Mouse (Mus musculus) limb, embryonic 14.5 days (tissue): Measurements from ENCODE around the gene Sprr3. TPM values are rescaled to one million over a fixed set of nuclear protein-coding genes. Genes with fewer than 3 reads are reported as not detected.

Experiments used
- ATAC-seq: fragments of 200-750 bp; cut with Nextera tagmentation; 2 replicates; pipeline ENCODE4 v1.8.0; 2017; ENCODE audit warnings: low read depth, moderate number of reproducible peaks, moderate TSS enrichment; ENCODE audit not compliant: low FRiP score
- DNase-seq: peaks from one replicate; pipeline ENCODE4 v3.0.0-alpha.2; 2015; ENCODE audit warnings: low spot score
- H3K27ac ChIP-seq: fragments of 300-500 bp; sonication (generic); replicated peaks from 2 replicates; pipeline ENCODE4 v1.5.1; 2014; ENCODE audit warnings: low read depth, mild to moderate bottlenecking, low read length, moderate library complexity, mixed read lengths
- H3K27me3 ChIP-seq: fragments of 300-500 bp; sonication (generic); 2 replicates; pipeline ENCODE4 v1.6.1; 2014; ENCODE audit warnings: low read length, mixed read lengths; ENCODE audit not compliant: control insufficient read depth, insufficient read depth
- H3K36me3 ChIP-seq: fragments of 300-500 bp; sonication (generic); 2 replicates; pipeline ENCODE4 v1.6.1; 2014; ENCODE audit warnings: mild to moderate bottlenecking, low read length, moderate library complexity, mixed read lengths; ENCODE audit not compliant: control insufficient read depth, insufficient read depth
- H3K4me1 ChIP-seq: fragments of 300-500 bp; sonication (generic); 2 replicates; pipeline ENCODE4 v1.6.1; 2014; ENCODE audit warnings: antibody characterized with exemption, low read length, mixed read lengths; ENCODE audit not compliant: control insufficient read depth, insufficient read depth
- H3K4me2 ChIP-seq: fragments of 300-500 bp; sonication (generic); replicated peaks from 2 replicates; pipeline ENCODE4 v1.6.1; 2014; ENCODE audit warnings: low read depth, mild to moderate bottlenecking, low read length, moderate library complexity; ENCODE audit not compliant: severe bottlenecking
- H3K4me3 ChIP-seq: fragments of 300-500 bp; sonication (generic); replicated peaks from 2 replicates; pipeline ENCODE4 v1.5.1; 2014; ENCODE audit warnings: low read length
- H3K9ac ChIP-seq: fragments of 300-500 bp; sonication (generic); 2 replicates; pipeline ENCODE4 v1.6.1; 2014; ENCODE audit warnings: mild to moderate bottlenecking, low read depth, low read length, moderate library complexity; ENCODE audit not compliant: severe bottlenecking
- H3K9me3 ChIP-seq: fragments of 300-500 bp; sonication (generic); 2 replicates; pipeline ENCODE4 v1.6.1; 2016; ENCODE audit warnings: low read length; ENCODE audit not compliant: control insufficient read depth
- POLR2A ChIP-seq: fragments of 200-500 bp; IDR thresholded peaks from 2 replicates; pipeline ENCODE4 v1.8.0; 2012; ENCODE audit warnings: inconsistent platforms, mild to moderate bottlenecking, moderate library complexity, borderline replicate concordance; ENCODE audit not compliant: insufficient read depth, insufficient read length; ENCODE audit errors: extremely low read depth
- WGBS: fragments of 180-500 bp; shearing (Covaris S2); extraction: QIAGEN DNeasy Blood & Tissue Kit; methylation state at CpG from one replicate; pipeline ENCODE4 v1.1.7; 2014; 5-methylcytosine and 5-hydroxymethylcytosine counted together
- polyA plus RNA-seq, 2 experiments: library from polyadenylated mRNA; depleted of rRNA in 1 of 2; stranded (reverse) in 1 of 2; unstranded in 1 of 2; fragments of >200 nt; fragmentation: Nextera tagmentation in 1 of 2; extraction: Ambion mirVana in 1 of 2; gene quantifications; 2 replicates each; pipeline versions ENCODE4 v1.2.1 to v1.2.3; 2012 to 2014

The Sprr3 gene
- polyA plus RNA-seq, 2 experiments, result 0.25 TPM; not detected in 1

- H3K27ac ChIP-seq, result no peak overlapping the region
- ATAC-seq (no peak), DNase-seq (no peak)
- H3K27me3 ChIP-seq, result no peaks in the 10 kb centered on the region
- H3K4me1 ChIP-seq, result no peaks in the 10 kb centered on the region
- H3K4me2 ChIP-seq, result no peak overlapping the region
- H3K36me3 ChIP-seq, result no peaks in the 10 kb centered on the region
- H3K9me3 ChIP-seq, result no peaks in the 10 kb centered on the region
- no peak for TF ChIP-seq POLR2A
- WGBS, result 81% methylated on average over 3 of the region's 3 CpGs
- no peak overlapping the region for H3K4me3 ChIP-seq
- no peak overlapping the region for H3K9ac ChIP-seq
Measured at GRCm38 (mm10) chr3:92440177-92440576, 18.3 kb downstream of the Sprr3 start.

GRCm38 (mm10) chr3:92438689-92439088 is 19.8 kb downstream of the Sprr3 start, which contains the start of gene Sprr1b:
TSS of gene Sprr1b (minus strand) at chr3:92438789.
- no peak within 1 kb of the TSS for H3K4me2 ChIP-seq
- H3K36me3 ChIP-seq, result no peaks in the 10 kb centered on the region
- H3K9ac ChIP-seq, result no peak within 1 kb of the TSS
- no peak for ATAC-seq
- H3K4me1 ChIP-seq, result no peaks in the 10 kb centered on the region
- DNase-seq, result no peak
- H3K9me3 ChIP-seq, result no peaks in the 10 kb centered on the region
- no peak for TF ChIP-seq POLR2A
- H3K27ac ChIP-seq, result no peak within 1 kb of the TSS
- H3K4me3 ChIP-seq, result no peak within 1 kb of the TSS
- 82% methylated on average over 3 of the region's 3 CpGs for WGBS
- no peaks in the 10 kb centered on the region for H3K27me3 ChIP-seq

GRCm38 (mm10) chr3:92432282-92432681 is 26.2 kb downstream of the Sprr3 start, which contains the start of gene Sprr2k:
TSS of gene Sprr2k (plus strand) at chr3:92432582.
- no peak within 1 kb of the TSS for H3K4me2 ChIP-seq
- DNase-seq, result no peak
- no peak within 1 kb of the TSS for H3K9ac ChIP-seq
- no peaks in the 10 kb centered on the region for H3K4me1 ChIP-seq
- WGBS, result 84% methylated on average over 2 of the region's 2 CpGs
- no peak for ATAC-seq
- no peaks in the 10 kb centered on the region for H3K36me3 ChIP-seq
- no peaks in the 10 kb centered on the region for H3K9me3 ChIP-seq
- TF ChIP-seq POLR2A, result no peak
- no peak within 1 kb of the TSS for H3K27ac ChIP-seq
- H3K27me3 ChIP-seq, result no peaks in the 10 kb centered on the region
- H3K4me3 ChIP-seq, result no peak within 1 kb of the TSS

GRCm38 (mm10) chr3:92429323-92429722 is 29.2 kb downstream of the Sprr3 start, which contains the start of gene Gm9774:
TSS of gene Gm9774 (minus strand) at chr3:92429423.
- Histone ChIP-seq H3K4me2 (no peak within 1 kb of the TSS), H3K4me1 (no peaks in the 10 kb centered on the region), H3K27me3 (no peaks in the 10 kb centered on the region), H3K9me3 (no peaks in the 10 kb centered on the region), H3K4me3 (no peak within 1 kb of the TSS), H3K27ac (no peak within 1 kb of the TSS), H3K9ac (no peak within 1 kb of the TSS), H3K36me3 (no peaks in the 10 kb centered on the region)
- no peak for TF ChIP-seq POLR2A
- ATAC-seq, result no peak
- no peak for DNase-seq
- 86% methylated on average over 6 of the region's 6 CpGs for WGBS

GRCm38 (mm10) chr3:92417782-92418181 is 40.7 kb downstream of the Sprr3 start, which contains the start of gene Sprr2j-ps:
TSS of gene Sprr2j-ps (plus strand) at chr3:92418082.
- no peak within 1 kb of the TSS for H3K9ac ChIP-seq
- ATAC-seq (no peak), DNase-seq (no peak)
- no peak within 1 kb of the TSS for H3K4me3 ChIP-seq
- H3K36me3 ChIP-seq, result no peaks in the 10 kb centered on the region
- no peaks in the 10 kb centered on the region for H3K9me3 ChIP-seq
- no peak within 1 kb of the TSS for H3K4me2 ChIP-seq
- TF ChIP-seq POLR2A, result no peak
- WGBS, result 81% methylated on average over 2 of the region's 2 CpGs
- H3K4me1 ChIP-seq, result no peaks in the 10 kb centered on the region
- H3K27ac ChIP-seq, result no peak within 1 kb of the TSS
- no peaks in the 10 kb centered on the region for H3K27me3 ChIP-seq

- 88% methylated on average over 2 of the region's 2 CpGs for WGBS
- DNase-seq (no peak), ATAC-seq (no peak)
- no peak within 1 kb of the TSS for H3K4me3 ChIP-seq
- H3K4me2 ChIP-seq, result no peak within 1 kb of the TSS
- no peaks in the 10 kb centered on the region for H3K9me3 ChIP-seq
- H3K9ac ChIP-seq, result no peak within 1 kb of the TSS
- H3K4me1 ChIP-seq, result no peaks in the 10 kb centered on the region
- TF ChIP-seq POLR2A, result no peak
- H3K27ac ChIP-seq, result no peak within 1 kb of the TSS
- no peaks in the 10 kb centered on the region for H3K36me3 ChIP-seq
- no peaks in the 10 kb centered on the region for H3K27me3 ChIP-seq
Measured at GRCm38 (mm10) chr3:92407691-92408090, 50.8 kb downstream of the Sprr3 start, which contains the start of gene Sprr2i. TSS of gene Sprr2i (plus strand) at chr3:92407991.

Other genes starting within 250 kb of the Sprr3 start
- gene Sprr2a1, start 242.9 kb downstream of the Sprr3 start, polyA plus RNA-seq (2012; rRNA removed), result 0.19 and 0.29 TPM in 2 replicates
- gene Sprr2a1, start 242.9 kb downstream of the Sprr3 start, polyA plus RNA-seq (2014; fragmentation: Nextera tagmentation; extraction: Ambion mirVana), result 0.26 and 0.45 TPM in 2 replicates
- gene Sprr2a2, start 242.8 kb downstream of the Sprr3 start, polyA plus RNA-seq (2012; rRNA removed), result 10.2 and 21.5 TPM in 2 replicates
- gene Sprr2a2, start 242.8 kb downstream of the Sprr3 start, polyA plus RNA-seq (2014; fragmentation: Nextera tagmentation; extraction: Ambion mirVana), result 9.4 and 9.7 TPM in 2 replicates
- 0.63 TPM in 2 replicates for gene Sprr2a3, start 173.3 kb downstream of the Sprr3 start, polyA plus RNA-seq (2012; rRNA removed)
- 0.44 and 0.52 TPM in 2 replicates for gene Sprr2a3, start 173.3 kb downstream of the Sprr3 start, polyA plus RNA-seq (2014; fragmentation: Nextera tagmentation; extraction: Ambion mirVana)
- gene Sprr2b, start 142.1 kb downstream of the Sprr3 start, polyA plus RNA-seq (2012; rRNA removed), result not detected in 2 replicates
- gene Sprr2b, start 142.1 kb downstream of the Sprr3 start, polyA plus RNA-seq (2014; fragmentation: Nextera tagmentation; extraction: Ambion mirVana), result not detected in 2 replicates
- gene Sprr2d, start 119.6 kb downstream of the Sprr3 start, polyA plus RNA-seq (2012; rRNA removed), result not detected in 2 replicates
- not detected in 2 replicates for gene Sprr2d, start 119.6 kb downstream of the Sprr3 start, polyA plus RNA-seq (2014; fragmentation: Nextera tagmentation; extraction: Ambion mirVana)
- gene Sprr2e, start 106.6 kb downstream of the Sprr3 start, polyA plus RNA-seq (2012; rRNA removed), result not detected in 2 replicates
- gene Sprr2e, start 106.6 kb downstream of the Sprr3 start, polyA plus RNA-seq (2014; fragmentation: Nextera tagmentation; extraction: Ambion mirVana), result not detected in 2 replicates
- gene Sprr2f, start 93.5 kb downstream of the Sprr3 start, polyA plus RNA-seq (2012; rRNA removed), result 0.27 and 0.43 TPM in 2 replicates
- not detected in 2 replicates for gene Sprr2f, start 93.5 kb downstream of the Sprr3 start, polyA plus RNA-seq (2014; fragmentation: Nextera tagmentation; extraction: Ambion mirVana)
- 0.09 TPM in 1 of 2 replicates, not detected in the other for gene Sprr2h, start 73.0 kb downstream of the Sprr3 start, polyA plus RNA-seq (2012; rRNA removed)
- gene Sprr2h, start 73.0 kb downstream of the Sprr3 start, polyA plus RNA-seq (2014; fragmentation: Nextera tagmentation; extraction: Ambion mirVana), result 0.28 TPM in 1 of 2 replicates, not detected in the other
- gene Sprr2i, start 50.7 kb downstream of the Sprr3 start, polyA plus RNA-seq (2012; rRNA removed), result not detected in 2 replicates
- not detected in 2 replicates for gene Sprr2i, start 50.7 kb downstream of the Sprr3 start, polyA plus RNA-seq (2014; fragmentation: Nextera tagmentation; extraction: Ambion mirVana)
- not detected in 2 replicates for gene Sprr2j-ps, start 40.6 kb downstream of the Sprr3 start, polyA plus RNA-seq (2012; rRNA removed)
- gene Sprr2j-ps, start 40.6 kb downstream of the Sprr3 start, polyA plus RNA-seq (2014; fragmentation: Nextera tagmentation; extraction: Ambion mirVana), result 0.39 TPM in 1 of 2 replicates, not detected in the other
- gene Gm9774, start 29.3 kb downstream of the Sprr3 start, polyA plus RNA-seq (2012; rRNA removed), result 6.2 and 7.4 TPM in 2 replicates
- gene Gm9774, start 29.3 kb downstream of the Sprr3 start, polyA plus RNA-seq (2014; fragmentation: Nextera tagmentation; extraction: Ambion mirVana), result 5.1 and 5.9 TPM in 2 replicates
- gene Sprr2k, start 26.1 kb downstream of the Sprr3 start, polyA plus RNA-seq (2012; rRNA removed), result not detected in 2 replicates
- not detected in 2 replicates for gene Sprr2k, start 26.1 kb downstream of the Sprr3 start, polyA plus RNA-seq (2014; fragmentation: Nextera tagmentation; extraction: Ambion mirVana)
- gene Sprr1b, start 19.9 kb downstream of the Sprr3 start, polyA plus RNA-seq (2012; rRNA removed), result 6.1 and 6.3 TPM in 2 replicates
- gene Sprr1b, start 19.9 kb downstream of the Sprr3 start, polyA plus RNA-seq (2014; fragmentation: Nextera tagmentation; extraction: Ambion mirVana), result 8.4 and 15.7 TPM in 2 replicates
- 6.4 and 6.5 TPM in 2 replicates for gene Sprr1a, start 27.2 kb upstream of the Sprr3 start, polyA plus RNA-seq (2012; rRNA removed)
- 12.7 and 21.2 TPM in 2 replicates for gene Sprr1a, start 27.2 kb upstream of the Sprr3 start, polyA plus RNA-seq (2014; fragmentation: Nextera tagmentation; extraction: Ambion mirVana)
- not detected in 2 replicates for gene Sprr4, start 41.8 kb upstream of the Sprr3 start, polyA plus RNA-seq (2012; rRNA removed)
- gene Sprr4, start 41.8 kb upstream of the Sprr3 start, polyA plus RNA-seq (2014; fragmentation: Nextera tagmentation; extraction: Ambion mirVana), result not detected in 2 replicates
- gene 2310046K23Rik, start 75.8 kb upstream of the Sprr3 start, polyA plus RNA-seq (2012; rRNA removed), result not detected in 2 replicates
- not detected in 2 replicates for gene 2310046K23Rik, start 75.8 kb upstream of the Sprr3 start, polyA plus RNA-seq (2014; fragmentation: Nextera tagmentation; extraction: Ambion mirVana)
- 0.12 and 0.14 TPM in 2 replicates for gene Ivl, start 115.0 kb upstream of the Sprr3 start, polyA plus RNA-seq (2012; rRNA removed)
- gene Ivl, start 115.0 kb upstream of the Sprr3 start, polyA plus RNA-seq (2014; fragmentation: Nextera tagmentation; extraction: Ambion mirVana), result 0.14 and 0.72 TPM in 2 replicates
- not detected in 2 replicates for gene Smcp, start 130.3 kb upstream of the Sprr3 start, polyA plus RNA-seq (2012; rRNA removed)
- gene Smcp, start 130.3 kb upstream of the Sprr3 start, polyA plus RNA-seq (2014; fragmentation: Nextera tagmentation; extraction: Ambion mirVana), result not detected in 2 replicates
- gene 2210017I01Rik, start 148.8 kb upstream of the Sprr3 start, polyA plus RNA-seq (2012; rRNA removed), result not detected in 2 replicates
- gene 2210017I01Rik, start 148.8 kb upstream of the Sprr3 start, polyA plus RNA-seq (2014; fragmentation: Nextera tagmentation; extraction: Ambion mirVana), result not detected in 2 replicates
- gene Lce6a, start 162.9 kb upstream of the Sprr3 start, polyA plus RNA-seq (2012; rRNA removed), result not detected in 2 replicates
- 0.59 TPM in 1 of 2 replicates, not detected in the other for gene Lce6a, start 162.9 kb upstream of the Sprr3 start, polyA plus RNA-seq (2014; fragmentation: Nextera tagmentation; extraction: Ambion mirVana)
- not detected in 2 replicates for gene Lce1a1, start 189.6 kb upstream of the Sprr3 start, polyA plus RNA-seq (2012; rRNA removed)
- gene Lce1a1, start 189.6 kb upstream of the Sprr3 start, polyA plus RNA-seq (2014; fragmentation: Nextera tagmentation; extraction: Ambion mirVana), result not detected in 2 replicates
- not detected in 2 replicates for gene Lce1b, start 198.2 kb upstream of the Sprr3 start, polyA plus RNA-seq (2012; rRNA removed)
- not detected in 2 replicates for gene Lce1b, start 198.2 kb upstream of the Sprr3 start, polyA plus RNA-seq (2014; fragmentation: Nextera tagmentation; extraction: Ambion mirVana)
- not detected in 2 replicates for gene Lce1a2, start 211.6 kb upstream of the Sprr3 start, polyA plus RNA-seq (2012; rRNA removed)
- not detected in 2 replicates for gene Lce1a2, start 211.6 kb upstream of the Sprr3 start, polyA plus RNA-seq (2014; fragmentation: Nextera tagmentation; extraction: Ambion mirVana)
- not detected in 2 replicates for gene Lce1c, start 220.5 kb upstream of the Sprr3 start, polyA plus RNA-seq (2012; rRNA removed)
- gene Lce1c, start 220.5 kb upstream of the Sprr3 start, polyA plus RNA-seq (2014; fragmentation: Nextera tagmentation; extraction: Ambion mirVana), result not detected in 2 replicates
- not detected in 2 replicates for gene Lce1d, start 228.5 kb upstream of the Sprr3 start, polyA plus RNA-seq (2012; rRNA removed)
- not detected in 2 replicates for gene Lce1d, start 228.5 kb upstream of the Sprr3 start, polyA plus RNA-seq (2014; fragmentation: Nextera tagmentation; extraction: Ambion mirVana)